Mouse (Mus musculus): ENCODE results near the gene Pspc1.

DNA sequence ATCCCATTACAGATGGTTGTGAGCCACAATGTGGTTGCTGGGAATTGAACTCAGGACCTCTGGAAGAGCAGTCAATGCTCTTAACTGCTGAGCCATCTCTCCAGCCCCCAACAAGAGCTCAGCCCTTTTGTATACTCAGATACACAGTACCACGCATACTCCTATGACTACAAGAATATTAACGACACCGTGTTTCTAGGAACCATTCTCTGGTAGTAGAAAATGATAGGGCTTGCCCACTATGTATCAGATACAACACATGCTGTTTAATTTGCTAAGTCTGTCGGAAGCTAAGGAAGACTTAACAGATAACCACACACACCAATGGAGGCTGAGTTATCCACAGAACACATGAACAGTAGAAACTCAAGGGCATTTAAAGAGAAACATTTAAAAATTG lies 75.5 kb downstream of the Pspc1 start:
- TF ChIP-seq CTCF (IDR thresholded peaks at IDR 0.05; ENCODE audit: extremely low read depth, insufficient read length, insufficient replicate concordance, low read depth, low read length), result no peak
- no peak for TF ChIP-seq POLR2A (IDR thresholded peaks at IDR 0.05; ENCODE audit: low read depth, low read length)

Data from small intestine, adult 2 months (tissue).